Mouse (Mus musculus) layer of hippocampus, adult 2 months (tissue): ENCODE measurements around the gene Tbc1d10c. TPM values are rescaled to one million over a fixed set of nuclear protein-coding genes. Genes with fewer than 3 reads are reported as not detected.

Experiments
- DNase-seq, 2 experiments: peaks; one replicate each; pipeline ENCODE4 v3.0.0; 2022; ENCODE audit warnings: low spot score in 2 of 2
- H3K27ac ChIP-seq: fragments of 200-600 bp; 2 replicates; pipeline ENCODE4 v1.8.1; 2022
- H3K4me3 ChIP-seq: fragments of 200-600 bp; 2 replicates; pipeline ENCODE4 v1.8.1; 2022; ENCODE audit warnings: mild to moderate bottlenecking
- CTCF ChIP-seq: fragments of 200-600 bp; conservative IDR thresholded peaks from 2 replicates; pipeline ENCODE4 v1.8.1; 2022; ENCODE audit warnings: antibody characterized with exemption, mild to moderate bottlenecking, moderate library complexity
- total RNA-seq, 2 experiments: library from RNA; stranded (reverse); gene quantifications; 2 replicates each; pipeline ENCODE4 v1.2.3; 2021

Tbc1d10c gene
- total RNA-seq, 2 experiments from 2014 or later, result 0.91 to 1.0 TPM

- Histone ChIP-seq H3K4me3 (no peak overlapping the region), H3K27ac (peak overlapping the region; percentile 43; the same call in 1 of the 2 replicates)
- no peak for TF ChIP-seq CTCF
- DNase-seq, result no peak
Observed at GRCm38 (mm10) chr19:4171393-4172290, 19.4 kb downstream of the Tbc1d10c start.

DNA sequence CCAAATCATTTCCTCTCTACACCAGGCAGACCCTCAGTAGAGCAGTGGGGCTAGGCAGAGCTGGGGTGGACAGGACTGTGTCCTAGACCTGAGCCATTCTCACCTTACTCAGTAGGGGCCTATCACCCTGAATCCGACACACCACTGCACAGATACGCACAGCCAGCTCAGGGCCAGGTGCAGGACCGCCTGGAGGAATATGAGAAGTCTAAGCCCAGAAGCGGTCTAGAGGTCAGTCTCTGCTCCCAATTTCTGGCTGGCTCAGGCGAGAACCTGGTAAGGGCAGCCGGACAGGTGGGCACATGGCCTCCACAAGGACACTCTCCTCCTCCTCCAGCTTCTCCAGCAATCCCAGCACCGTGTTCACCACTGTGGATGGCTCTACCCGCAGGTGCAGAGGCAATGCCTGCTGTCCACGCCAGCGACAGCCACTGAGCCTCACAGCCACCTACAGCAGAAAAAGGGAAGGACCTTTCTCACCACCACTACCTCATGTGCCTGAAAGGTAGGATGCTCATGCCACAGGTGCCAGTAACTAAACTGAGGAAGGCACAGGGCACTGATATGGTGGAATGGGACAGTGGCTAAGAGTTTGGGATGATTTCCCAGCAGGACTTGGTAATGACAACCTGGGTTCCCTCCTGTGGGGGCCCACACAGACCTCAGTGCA lies 20.2 kb downstream of the Tbc1d10c start:
- DNase-seq, result no peak
- H3K27ac ChIP-seq, result no peak overlapping the region; the same call in 1 of the 2 replicates
- H3K4me3 ChIP-seq, result no peak overlapping the region
- no peak for TF ChIP-seq CTCF

GRCm38 (mm10) chr19:4169810-4170209 lies 21.3 kb downstream of the Tbc1d10c start:
- no peak; the same call in 1 of the 2 replicates for TF ChIP-seq CTCF
- no peak for DNase-seq

DNA sequence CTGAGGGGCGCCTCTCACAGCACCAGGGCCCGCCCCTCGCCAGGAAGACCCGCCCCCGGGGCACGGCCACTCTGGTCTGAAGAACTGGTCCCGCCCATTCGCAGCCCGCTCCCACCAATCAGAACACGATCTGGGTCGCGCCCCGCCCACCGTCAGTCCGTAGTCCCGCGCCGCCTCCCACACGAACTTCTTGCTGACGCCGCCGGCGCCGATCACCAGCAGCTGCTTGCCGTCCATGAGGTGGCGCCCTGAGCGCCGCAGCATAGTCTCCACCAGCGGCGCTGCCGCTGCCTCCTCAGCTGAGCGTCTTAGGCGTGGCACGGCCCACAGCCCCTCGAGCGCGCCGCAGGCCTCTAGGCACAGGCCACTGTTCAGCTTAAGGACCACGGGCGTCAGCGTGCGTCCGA lies 21.7 kb downstream of the Tbc1d10c start:
- Histone ChIP-seq H3K27ac (peak overlapping the region; percentile 98), H3K4me3 (peak overlapping the region; percentile 58)
- TF ChIP-seq CTCF, result peak; percentile 89
- DNase-seq, result peak; percentile 99 to 100

More at GRCm38 (mm10) chr19:4169810-4170209, 21.3 kb downstream of the Tbc1d10c start:
- H3K4me3 ChIP-seq, result peak overlapping the region; percentile 58
- H3K27ac ChIP-seq, result peak overlapping the region; percentile 98

GRCm38 (mm10) chr19:4166678-4167476 lies 24.2 kb downstream of the Tbc1d10c start:
- no peak for DNase-seq
- Histone ChIP-seq H3K27ac (no peak overlapping the region), H3K4me3 (no peak overlapping the region)
- TF ChIP-seq CTCF, result no peak

GRCm38 (mm10) chr19:4164721-4165120 lies 26.4 kb downstream of the Tbc1d10c start:
- DNase-seq, result no peak
- Histone ChIP-seq H3K4me3 (no peak overlapping the region), H3K27ac (peak overlapping the region; percentile 51; the same call in 1 of the 2 replicates)
- no peak for TF ChIP-seq CTCF

- DNase-seq, result no peak
- no peak for TF ChIP-seq CTCF
- H3K4me3 ChIP-seq, result no peak overlapping the region
- H3K27ac ChIP-seq, result peak overlapping the region; percentile 88; the same call in 1 of the 2 replicates
Observed at GRCm38 (mm10) chr19:4164100-4164499, 27.0 kb downstream of the Tbc1d10c start.

- no peak for DNase-seq
- no peak for TF ChIP-seq CTCF
- H3K27ac ChIP-seq, result peak overlapping the region; percentile 88
- peak overlapping the region; percentile 96 for H3K4me3 ChIP-seq
Observed at GRCm38 (mm10) chr19:4163543-4163887, 27.6 kb downstream of the Tbc1d10c start.

GRCm38 (mm10) chr19:4162646-4163542 lies 28.2 kb downstream of the Tbc1d10c start, which contains the start of gene Rps6kb2:
TSS of gene Rps6kb2 (minus strand) at chr19:4163354.
- H3K27ac ChIP-seq, result peak within 1 kb of the TSS; percentile 88
- no peak for TF ChIP-seq CTCF
- peak within 1 kb of the TSS; percentile 96 for H3K4me3 ChIP-seq
- DNase-seq, result peak; percentile 97 to 98

DNA sequence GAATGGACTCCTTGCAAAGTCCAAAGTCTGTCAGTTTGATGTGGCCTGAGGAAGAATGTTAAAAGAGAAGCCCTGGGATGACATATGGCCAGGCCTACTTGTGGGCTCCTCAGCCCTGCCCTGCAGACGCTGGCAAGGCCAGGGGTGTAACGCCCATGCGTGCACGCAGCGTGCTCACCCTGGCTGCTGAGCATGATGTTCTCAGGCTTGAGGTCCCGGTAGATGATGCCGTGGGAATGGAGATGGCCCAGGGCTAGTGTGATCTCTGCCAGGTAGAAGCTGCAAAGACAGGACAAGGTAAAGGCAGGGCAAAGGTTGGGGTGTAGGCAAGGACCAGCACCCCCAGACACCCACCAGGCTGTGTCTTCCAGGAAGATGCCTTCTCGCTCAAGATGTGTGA lies 32.0 kb downstream of the Tbc1d10c start:
- DNase-seq, result no peak
- no peak overlapping the region for H3K27ac ChIP-seq
- TF ChIP-seq CTCF, result no peak
- H3K4me3 ChIP-seq, result no peak overlapping the region

- no peak overlapping the region for H3K4me3 ChIP-seq
- no peak for TF ChIP-seq CTCF
- DNase-seq, result no peak
- H3K27ac ChIP-seq, result no peak overlapping the region
Observed at GRCm38 (mm10) chr19:4156771-4157170, 34.3 kb downstream of the Tbc1d10c start.

DNA sequence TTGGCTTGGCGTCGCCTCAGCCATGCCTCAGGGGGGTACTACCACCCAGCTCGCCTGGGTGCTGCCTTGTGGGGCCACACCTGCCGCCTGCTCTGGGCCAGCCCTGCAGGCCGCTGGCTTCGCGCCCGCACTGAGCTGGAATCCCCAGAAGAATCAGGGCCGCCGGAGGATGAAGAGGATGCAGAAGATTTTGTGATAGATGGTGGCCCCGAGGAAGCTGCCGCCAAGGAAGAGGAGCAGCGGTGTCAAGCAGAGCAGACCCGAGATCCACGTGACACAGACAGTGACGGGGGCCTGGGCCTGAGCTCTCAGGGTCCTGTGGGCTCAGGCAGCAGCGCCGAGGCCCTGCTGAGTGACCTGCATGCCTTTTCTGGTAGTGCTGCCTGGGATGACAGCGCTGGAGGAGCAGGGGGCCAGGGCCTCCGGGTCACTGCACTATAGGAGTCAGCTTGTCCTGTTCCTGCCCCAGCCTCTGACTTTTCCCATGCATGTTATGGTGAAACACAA lies 35.0 kb downstream of the Tbc1d10c start:
- no peak overlapping the region for H3K4me3 ChIP-seq
- no peak for TF ChIP-seq CTCF
- peak overlapping the region; percentile 23; the same call in 1 of the 2 replicates for H3K27ac ChIP-seq
- DNase-seq, result no peak
